Mouse (Mus musculus) gonadal fat pad, adult 2 months (tissue): ENCODE measurements around the gene Elavl4. TPM values are rescaled to one million over a fixed set of nuclear protein-coding genes. Genes with fewer than 3 reads are reported as not detected.

ENCODE experiments used
- DNase-seq: peaks from one replicate; pipeline ENCODE4 v3.0.0-alpha.2; 2012; ENCODE audit warnings: low read depth
- polyA plus RNA-seq: library from polyadenylated mRNA; depleted of rRNA; stranded (reverse); fragments of >200 nt; gene quantifications from 2 replicates; pipeline ENCODE4 v1.2.3, GENCODE M21; 2012; rRNA removed

Gene Elavl4
- polyA plus RNA-seq: 0.15 TPM in 1 of 2 replicates, not detected in the other

DNA sequence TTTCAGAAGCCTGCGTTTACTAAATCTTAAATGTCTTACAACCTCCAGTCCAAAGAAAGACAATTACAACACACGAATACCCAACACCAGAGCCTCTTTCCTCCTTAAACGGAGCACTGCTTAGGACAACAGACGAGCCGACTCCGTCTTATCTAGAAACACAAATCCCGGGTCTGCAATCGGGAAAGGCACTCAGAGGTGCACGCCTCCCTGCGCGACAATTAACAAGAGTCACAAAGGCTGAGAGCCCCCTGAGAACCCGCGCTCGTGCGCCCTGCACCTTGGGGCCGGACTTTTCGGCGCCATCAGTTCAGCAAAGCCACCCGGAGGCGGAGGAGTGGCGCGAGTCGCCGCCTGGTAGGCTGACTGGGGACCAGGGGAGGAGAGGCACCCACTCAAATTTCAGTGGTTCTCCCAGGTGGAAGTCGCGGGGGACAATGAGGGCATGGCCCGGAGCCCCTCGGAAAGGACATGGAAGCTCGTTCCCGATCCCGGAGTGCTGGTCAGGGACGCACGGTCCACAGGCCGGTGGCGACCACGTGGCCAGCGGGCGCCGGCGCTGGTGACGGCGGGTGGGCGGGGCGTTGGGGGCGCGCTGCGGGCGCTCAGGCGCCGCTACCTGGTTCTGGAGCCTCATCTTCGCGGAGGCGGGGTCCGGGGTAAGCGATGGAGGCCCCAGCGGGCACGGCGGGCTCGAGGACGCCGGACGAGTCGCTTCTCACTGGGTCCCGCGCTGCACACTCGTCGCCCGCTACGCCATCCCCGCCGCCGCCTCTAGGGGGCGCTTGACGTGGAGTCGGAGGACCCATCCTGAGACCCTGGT, at the start of gene Elavl4:
Gene Elavl4, minus strand, starts transcription at position 732 of the 823 bp plus-strand sequence.
- DNase-seq: no peak

DNA sequence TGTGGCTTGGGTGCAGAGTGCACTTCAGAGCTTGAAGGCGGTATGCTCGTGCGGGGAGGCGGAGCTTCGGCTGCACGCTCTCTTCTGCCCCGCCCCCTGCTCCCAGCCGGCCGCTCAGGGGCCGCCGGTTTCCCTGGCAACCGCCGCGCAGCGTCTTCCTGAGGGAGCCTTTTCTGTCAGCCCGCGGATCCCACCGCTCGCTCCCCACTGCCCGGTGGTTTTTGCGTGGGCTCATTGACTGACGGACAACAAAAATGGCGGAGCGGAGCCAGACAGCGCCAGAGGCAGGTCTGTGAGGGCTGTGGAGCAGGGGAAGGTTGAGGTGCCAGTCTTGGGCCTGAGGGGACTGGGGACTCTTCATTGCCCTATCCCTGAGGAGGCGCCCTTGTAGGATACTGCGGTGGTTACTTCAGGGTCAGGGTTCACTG, 45.9 kb upstream of the Elavl4 start, which contains the start of gene Agbl4:
Gene Agbl4, plus strand, starts transcription at position 44 of the 428 bp plus-strand sequence.
- no peak for DNase-seq

DNA sequence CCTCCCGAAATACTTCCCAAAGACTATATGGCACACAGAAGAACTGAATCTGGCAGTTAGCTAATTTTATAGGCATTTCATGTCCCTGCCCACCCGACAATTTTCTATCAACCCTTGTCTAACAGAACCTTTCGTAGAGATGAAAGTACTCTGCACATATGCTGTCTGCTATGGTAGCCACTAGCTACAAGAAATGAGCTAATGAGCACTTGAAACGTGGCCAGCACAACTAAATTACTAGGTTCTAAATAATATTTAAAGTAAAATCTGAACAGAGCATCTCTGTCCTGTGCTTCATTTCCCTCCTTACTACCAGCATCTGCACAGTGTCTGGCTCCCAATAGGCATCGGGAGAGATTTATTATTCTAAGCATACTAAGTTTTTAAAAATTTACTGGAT, 44.5 kb upstream of the Elavl4 start:
- DNase-seq: no peak

DNA sequence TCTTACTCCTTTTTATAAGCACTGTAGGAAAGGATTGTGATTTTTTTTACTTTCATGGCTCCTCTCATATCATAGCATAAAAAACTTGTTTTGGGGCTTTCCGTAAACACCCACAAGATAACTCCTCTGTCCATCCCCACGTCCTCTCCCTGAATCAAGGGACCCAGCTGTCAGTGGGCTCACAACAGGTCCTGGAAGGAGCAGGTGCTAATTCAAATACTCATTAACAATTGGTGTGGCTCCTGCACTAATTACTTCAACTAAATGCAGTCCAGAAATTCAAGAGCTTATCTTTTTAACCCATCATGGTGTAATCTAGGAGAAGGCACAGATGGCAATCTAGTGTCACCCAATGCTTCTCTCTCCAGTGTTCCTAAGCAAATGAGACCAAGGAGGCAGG, 8.9 kb upstream of the Elavl4 start:
- no peak for DNase-seq

DNA sequence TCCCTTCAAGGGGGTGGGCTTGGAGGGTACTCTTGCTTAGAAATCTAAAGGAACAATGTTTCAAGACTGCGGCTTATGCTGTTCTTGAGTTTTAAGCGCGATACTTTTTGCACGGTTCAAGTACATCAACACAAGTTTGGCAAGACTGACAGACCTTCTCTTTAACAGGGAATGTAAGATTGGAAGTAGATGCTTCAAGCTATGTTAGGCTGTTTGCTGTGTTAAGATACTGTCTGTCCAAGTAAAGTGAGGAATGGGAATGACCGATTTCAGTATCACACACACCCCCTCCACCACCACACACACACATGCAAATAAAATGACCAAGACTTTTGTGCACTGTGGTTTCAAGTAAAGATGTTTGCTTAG, 276 bp upstream of the Elavl4 start:
- no peak for DNase-seq

DNA sequence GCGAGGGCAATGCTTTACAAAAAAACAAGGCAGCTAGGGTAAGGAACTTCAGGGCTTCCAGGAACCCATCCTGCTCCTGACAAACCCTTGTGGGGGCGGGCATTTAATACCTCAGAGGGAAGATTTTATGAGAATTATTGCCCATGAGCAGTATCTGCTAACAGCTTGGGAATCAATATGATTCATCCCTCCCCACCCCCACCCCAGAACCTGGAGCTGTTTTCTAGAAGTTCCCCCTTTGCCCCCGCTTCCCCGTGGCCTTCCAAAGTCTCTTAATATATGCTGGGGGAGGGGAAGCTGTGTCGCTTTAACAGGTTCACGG, 892 bp downstream of the Elavl4 start:
- no peak for DNase-seq

DNA sequence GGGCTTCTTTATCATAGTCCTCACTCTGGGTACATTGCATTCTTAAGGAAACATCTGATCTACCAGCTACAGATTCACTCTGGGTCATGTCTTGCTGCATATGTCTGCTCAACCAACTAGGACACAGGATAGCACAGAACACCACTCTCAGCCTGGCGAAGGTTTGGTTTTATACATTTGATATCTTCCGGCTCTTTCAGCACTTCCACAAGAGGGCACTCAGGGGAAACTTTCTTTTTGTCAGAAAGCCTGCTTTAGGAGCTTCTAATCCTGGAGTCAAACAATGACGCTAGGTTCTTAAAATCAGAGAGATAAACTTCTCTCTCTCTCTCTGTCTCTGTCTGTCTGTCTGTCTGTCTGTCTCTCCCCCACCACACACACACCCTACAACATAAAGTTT, 27.8 kb downstream of the Elavl4 start:
- DNase-seq: no peak

DNA sequence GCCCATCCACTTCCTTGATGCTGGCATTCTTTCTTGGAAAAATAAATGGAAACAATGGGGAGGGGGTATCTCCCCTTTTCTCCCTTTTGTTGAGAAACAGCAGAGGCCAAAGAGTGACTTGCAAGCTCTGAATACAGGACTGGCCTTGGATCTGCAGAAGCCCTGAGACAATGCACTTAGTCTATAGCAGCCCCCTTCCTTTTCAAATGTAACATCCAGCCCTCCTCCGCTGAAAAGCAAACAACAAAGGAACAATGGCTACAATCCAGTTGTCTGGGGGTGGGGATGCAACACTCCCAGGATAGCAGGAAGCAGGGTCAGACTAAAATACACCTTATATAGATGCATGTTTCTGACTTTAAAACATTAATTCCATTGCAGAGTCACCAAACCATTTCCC, 39.6 kb downstream of the Elavl4 start:
- DNase-seq: no peak

DNA sequence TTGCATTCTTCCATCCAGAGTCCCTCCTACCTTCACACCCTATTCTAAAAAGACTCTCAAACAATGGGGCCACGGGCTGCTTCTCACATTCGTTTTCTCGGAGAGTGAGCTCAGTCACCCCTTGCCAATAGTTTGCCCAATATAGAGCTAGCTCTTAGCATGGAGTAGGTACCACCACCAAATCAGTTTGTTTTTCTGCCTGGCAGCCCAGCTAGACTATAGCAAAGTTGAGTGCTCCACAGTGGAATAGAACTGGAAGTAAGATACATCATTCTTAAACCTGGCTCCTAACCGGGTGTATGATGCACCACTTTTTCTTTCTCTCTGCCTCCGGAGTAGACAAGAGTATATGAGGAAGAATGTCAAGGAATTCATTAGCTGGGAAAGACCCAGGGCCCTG, 44.7 kb downstream of the Elavl4 start:
- no peak for DNase-seq

DNA sequence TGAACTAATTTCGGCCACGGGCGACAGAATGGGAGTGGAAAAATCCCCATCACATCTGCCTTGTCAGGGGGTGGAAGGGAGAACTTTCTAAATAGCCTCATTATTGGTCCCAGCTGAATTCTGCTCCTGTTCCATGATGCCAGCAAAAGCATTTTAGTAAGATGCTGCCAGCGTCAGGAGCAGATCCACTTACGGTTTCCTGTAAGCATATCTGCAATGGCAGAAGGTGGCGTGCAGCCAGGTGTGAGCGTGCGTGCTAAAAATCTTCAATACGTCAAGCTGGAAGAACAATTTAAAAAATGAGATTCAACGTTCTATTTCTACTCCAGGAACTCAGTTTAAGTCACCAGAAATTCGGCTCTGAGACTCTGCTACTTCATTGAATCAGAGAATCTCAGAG, 45.1 kb downstream of the Elavl4 start:
- DNase-seq: no peak

DNA sequence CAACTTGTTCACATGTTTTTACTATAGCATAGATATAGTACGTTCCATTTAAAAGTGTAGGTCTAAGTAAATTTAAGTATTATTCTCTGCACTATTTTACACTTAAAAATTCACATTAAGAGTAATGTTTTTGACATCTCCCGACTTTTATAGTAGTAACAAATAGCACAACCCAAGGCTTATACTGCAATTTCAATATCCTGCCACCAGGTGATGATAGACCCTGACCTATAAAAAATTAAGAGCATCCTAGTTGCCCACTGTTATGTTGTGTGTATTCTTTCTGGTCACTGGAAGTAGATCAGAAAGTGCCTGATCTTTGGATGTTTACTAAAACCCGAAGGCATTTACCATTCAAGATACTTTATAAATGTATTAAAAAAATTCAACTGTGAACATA, 55.9 kb downstream of the Elavl4 start:
- no peak for DNase-seq

DNA sequence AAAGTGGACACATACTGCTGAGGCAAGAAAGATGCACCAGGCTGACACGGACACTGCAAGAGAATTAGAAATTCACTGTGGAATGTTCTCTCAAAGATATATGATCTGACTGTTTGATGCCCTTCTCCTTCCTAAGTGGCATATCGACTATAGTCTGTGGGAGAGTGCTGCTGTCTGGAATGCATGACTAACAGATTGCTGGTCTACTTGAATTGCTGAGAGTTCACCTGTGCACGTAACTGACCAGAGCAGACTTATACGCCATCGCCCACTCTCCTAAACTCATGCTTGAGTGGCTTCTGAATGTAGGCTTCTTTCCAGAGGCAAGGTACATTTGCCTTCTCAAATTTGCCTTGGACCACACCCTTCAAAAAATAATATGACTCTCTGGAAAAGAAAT, 58.5 kb downstream of the Elavl4 start:
- DNase-seq: no peak

DNA sequence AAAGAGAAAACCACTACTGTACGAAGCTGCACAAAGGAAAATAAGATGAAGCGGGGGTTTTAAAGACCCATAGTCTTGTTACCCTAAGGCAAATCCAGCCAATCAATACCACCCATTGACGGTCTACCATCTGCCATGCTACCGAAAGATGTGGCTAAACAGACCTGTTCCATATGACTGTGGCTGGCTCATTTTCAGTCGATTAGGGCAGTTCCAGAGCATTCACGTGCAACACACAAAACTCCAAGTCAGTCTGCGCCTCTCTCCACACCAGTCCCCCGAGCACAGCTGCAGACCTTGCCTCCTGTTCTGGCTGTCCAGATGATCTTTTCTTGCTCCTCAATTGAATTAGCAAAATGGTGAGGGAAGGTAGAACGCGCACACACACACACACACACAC, 59.2 kb downstream of the Elavl4 start:
- DNase-seq: no peak

DNA sequence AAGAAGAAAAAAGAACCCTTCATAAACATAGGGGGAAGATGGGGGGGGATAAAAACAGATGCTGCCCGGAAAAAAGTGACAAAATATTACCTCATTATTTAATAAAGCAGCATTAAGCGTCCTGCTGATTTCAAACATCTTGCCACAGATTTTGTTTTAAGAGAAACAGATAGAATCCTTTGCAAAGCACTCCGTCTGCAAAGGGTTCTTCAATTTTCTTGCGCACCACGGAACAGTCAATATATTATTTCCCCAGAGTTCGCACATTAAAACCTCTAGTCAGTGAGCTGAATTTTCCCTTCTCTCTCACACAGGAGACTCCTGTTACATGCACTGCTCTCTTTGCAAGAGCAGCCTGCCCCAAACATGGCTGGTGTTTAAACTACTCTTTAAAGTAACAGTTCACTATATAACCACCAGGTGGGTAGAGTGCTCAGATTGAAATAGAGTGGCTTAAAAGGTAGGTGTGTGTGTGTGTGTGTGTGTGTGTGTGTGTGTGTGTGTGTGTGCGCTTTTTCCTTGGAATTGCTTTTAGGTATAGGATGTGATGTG, 61.1 kb downstream of the Elavl4 start:
- DNase-seq: no peak

DNA sequence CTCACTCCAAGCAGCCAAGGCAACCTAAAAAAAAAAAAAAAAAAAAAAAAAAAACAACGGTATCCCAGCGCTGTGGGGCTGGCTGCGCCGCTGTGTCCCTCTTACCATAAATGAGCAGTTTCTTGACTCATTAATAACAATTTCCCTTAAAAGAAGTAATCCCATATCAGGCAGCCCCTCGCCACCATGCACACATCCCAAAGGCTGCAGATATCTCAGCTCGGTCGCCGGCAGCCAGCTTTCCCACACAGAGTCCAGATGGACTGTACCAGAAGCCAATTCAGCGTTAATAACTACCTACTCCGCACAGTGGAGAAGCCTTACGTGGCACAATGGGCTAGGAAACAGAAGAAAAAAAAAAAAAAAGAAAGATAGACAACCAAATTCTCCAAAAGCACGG, 61.7 kb downstream of the Elavl4 start:
- no peak for DNase-seq

DNA sequence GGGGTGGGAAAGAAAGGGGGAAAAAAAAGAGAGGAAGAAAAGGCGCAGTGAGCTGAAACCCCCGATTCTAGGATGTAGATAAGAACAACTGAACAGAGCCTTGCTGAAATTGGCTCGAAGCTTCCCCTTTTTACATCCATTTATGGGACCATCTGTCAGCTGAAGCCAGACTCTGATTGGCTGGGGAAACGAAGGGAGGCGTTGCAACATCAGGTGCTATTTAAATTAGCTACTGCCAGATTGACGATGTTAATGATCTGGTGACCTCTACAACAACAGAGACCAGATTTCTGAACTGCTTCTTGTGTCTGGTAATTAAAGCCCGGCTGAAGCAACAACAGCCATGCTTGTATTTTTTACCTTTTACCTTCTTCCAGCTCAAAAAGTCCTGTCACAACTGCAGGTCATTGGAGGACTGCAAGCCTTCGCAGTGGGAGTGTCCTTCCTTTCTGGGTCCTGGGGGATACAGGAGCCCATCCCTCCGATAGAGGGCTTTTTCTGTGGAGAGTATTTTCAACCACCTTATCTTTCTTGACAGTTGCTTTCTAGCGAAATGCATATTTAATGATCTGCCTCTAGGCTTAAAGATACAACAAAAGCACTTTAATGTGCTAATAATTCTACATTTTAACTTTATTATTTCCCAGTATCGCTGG, 64.2 kb downstream of the Elavl4 start:
- DNase-seq: no peak

DNA sequence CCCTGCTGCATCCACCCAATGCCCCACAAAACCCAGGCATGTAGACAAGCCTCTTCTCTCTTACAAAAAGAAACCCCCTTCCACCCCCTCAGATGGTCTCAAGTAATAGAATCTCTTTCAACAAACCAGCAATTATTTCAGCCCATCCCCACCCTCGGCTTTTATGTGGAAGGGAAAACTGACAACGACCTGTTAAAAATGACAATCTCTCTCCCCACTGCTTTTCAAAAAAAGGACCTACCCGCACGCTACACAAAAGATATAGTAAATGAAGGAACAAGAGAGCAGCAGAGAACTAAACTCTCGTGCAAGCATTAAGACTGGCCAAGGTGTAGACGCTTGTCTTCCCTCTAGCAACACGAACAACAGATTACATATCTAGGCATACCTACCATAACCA, 64.9 kb downstream of the Elavl4 start:
- DNase-seq: no peak

DNA sequence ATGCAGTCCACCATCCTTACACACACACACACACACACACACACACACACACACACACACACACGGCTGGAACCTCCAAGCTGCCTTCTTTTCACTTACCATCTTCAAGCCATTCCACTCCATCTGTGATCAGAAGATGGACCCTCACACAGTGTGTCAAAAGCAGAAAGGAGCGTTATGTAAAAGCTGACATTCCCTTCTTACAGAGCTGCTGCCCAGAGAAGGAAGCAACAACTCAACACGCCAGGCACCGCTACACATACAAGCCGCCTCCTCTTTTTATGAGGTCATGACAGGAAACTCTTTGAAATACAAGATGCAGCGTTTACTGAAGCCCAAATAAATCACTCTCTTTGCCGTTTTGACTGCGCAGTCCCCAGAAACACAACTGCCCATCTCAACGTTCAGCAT, 65.3 kb downstream of the Elavl4 start:
- DNase-seq: no peak

DNA sequence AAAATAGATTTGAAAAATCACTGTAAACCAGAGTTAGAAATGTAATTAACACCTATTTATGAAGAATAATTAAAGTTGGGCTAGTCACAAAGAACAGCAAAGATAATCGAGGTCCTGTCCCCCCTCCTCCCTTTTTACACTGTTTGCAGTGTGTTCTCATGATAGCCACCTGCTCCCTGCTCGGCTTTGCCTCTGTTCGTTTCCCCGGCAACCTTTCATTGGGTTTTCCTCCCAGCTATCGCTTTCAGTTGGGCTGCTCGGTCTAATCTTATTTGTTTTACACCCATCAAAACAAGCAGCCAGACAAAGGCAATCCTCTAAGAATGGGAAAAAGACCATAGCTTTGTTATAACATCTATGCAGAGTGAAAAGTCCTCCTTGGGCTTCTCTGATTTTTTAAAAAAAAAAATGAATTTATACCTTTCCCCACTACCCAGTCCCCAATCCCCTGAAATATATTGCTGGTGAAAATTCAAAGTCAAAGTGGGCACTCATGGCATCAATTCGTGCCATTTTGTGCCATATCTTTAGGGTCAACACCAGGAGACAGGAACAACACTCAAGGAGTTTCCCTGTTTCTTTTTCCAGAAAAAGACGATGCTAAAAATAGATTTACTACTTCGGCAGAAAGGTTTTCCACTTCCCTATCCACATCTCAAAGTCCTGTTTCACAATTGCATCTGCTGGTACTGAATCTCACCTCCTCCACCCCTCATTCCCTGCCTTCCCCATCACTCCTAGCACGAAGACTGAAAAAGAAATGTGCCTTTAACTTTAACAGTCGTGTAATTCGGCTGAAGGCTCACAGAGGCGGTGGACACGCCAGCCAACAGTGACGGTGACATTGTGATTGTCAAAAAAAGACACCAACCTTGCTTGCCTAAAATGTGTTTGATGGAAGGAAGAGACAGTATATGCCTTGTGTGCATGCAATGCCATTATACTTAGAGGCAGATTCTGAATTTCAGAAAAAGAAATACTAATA, 66.1 kb downstream of the Elavl4 start:
- no peak for DNase-seq

DNA sequence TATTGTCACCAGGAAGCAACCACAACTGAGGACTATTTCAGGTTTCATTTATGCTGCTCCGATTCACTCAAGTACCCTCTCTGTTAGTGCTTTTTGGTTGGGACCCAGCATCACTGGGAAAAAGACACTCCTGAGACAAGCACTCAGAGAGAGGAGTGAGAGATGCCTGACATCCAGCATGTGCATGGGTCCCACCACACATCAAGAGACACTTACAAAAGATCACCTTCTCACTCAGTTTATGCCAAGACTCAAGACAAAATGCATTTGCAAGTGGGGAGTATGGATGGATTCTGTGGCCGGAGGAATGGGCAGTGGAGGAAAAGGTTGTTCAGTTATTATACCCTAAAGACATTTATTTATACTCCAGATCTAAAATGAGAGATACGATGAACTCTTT, 67.3 kb downstream of the Elavl4 start:
- DNase-seq: no peak

DNA sequence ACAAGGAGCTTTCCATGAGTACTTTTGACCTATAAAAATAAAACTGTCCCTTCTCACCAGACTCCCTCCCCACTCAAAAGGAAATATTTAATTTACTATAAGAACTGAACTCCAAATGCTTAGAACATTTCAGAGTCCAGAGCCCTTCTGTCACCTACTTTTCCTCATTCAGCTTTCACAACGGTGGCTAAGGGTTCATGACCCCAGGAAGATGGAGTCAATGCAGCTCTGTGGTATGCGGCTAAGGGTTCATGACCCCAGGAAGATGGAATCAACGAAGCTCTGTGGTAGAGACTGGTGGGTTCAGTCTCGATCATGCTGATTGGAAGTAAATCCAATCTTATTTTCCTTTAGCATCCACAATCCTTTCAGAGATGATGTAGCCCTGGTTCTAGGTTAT, 81.7 kb downstream of the Elavl4 start:
- no peak for DNase-seq
